Mouse (Mus musculus): ENCODE results near the gene Gm49325.
A peak's percentile ranks its signal among the peaks of the same experiment; 100 is the strongest.

- TF ChIP-seq POLR2A (IDR thresholded peaks at IDR 0.05; ENCODE audit: borderline replicate concordance, extremely low read depth, insufficient read depth, insufficient read length, poor library complexity, severe bottlenecking) (no peak), CTCF (IDR thresholded peaks at IDR 0.05; ENCODE audit: borderline replicate concordance, extremely low read depth, insufficient read depth, insufficient read length) (peak; percentile 37; the same call in 1 of the 2 replicates)
These were observed 33.8 kb upstream of the Gm49325 start for GRCm38 (mm10) chr10:77572225-77572624.

Measured in brain, embryonic 14.5 days (tissue).